ENCODE assay signal across 23 mouse cellular contexts in the genomic region with DNA sequence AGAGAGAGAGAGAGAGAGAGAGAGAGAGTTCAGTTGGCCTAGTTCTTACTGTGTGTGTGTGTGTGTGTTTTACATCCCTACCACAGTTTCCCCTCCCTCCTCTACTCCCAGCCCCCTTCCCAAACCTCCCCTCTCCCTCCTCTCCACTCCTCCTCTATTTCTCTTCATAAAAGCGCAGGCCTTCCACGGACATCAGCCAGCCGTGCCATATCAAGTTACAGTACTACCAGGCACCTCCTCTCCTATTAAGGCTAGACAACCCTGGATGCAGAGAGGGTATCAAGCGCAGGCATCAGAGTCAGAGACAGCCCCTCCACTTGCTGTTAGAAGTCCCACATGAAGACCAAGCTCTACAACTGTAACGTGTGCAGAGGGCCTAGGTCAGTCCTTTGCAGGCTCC. TPM values are rescaled to one million over a fixed set of nuclear protein-coding genes. Genes with fewer than 3 reads are reported as not detected.
DNase-seq lines count a peak whose midpoint lies in the region; ATAC-seq and TF ChIP-seq lines count a peak whose summit lies in the region.
"Had no signal": no experiment of that assay in that cellular context is flagged by ENCODE, and none has a peak within 500 bp of the region (broad histone marks: within the 10 kb centered on the region; RNA-seq: fewer than 3 reads in every experiment).

No protein-coding gene starts in this region.

- no peak for TF ChIP-seq POLR2A in thymus, adult 2 months (IDR thresholded peaks at IDR 0.05; ENCODE audit: control insufficient read depth, extremely low read depth, insufficient read depth, low read length, poor library complexity)

- no peaks in the 10 kb centered on the region for H3K36me3 ChIP-seq in kidney, embryonic 15.5 days
- H3K36me3 ChIP-seq in thymus, adult 2 months (ENCODE audit: control insufficient read depth, insufficient read depth, low read length), result no peaks in the 10 kb centered on the region
- H3K36me3 ChIP-seq: embryonic facial prominence, embryonic 10.5 days; embryonic facial prominence, embryonic 12.5 days; forebrain, embryonic 15.5 days; G1E had no signal

- DNase-seq in heart, adult 11 months, result peak; percentile 21
- no peak for DNase-seq in heart, postnatal 14 days
- no peak for DNase-seq in kidney, postnatal 10 days
- no peak for DNase-seq in thymus, adult 2 months
- DNase-seq in thymus, postnatal 25 days, result no peak
- DNase-seq: adrenal gland, adult 8-10 months; adrenal gland, postnatal 14 days; adrenal gland, postnatal 36 days; B cell, adult 2 months; cerebellum, adult 11-12 months; cerebellum, adult 2 months; cerebellum, adult 9-10 months; cerebellum, postnatal 10 days; cerebellum, postnatal 25 days had no signal

- no peak overlapping the region for H3K4me2 ChIP-seq in kidney, embryonic 15.5 days
- H3K4me2 ChIP-seq: embryonic facial prominence, embryonic 12.5 days; forebrain, embryonic 13.5 days; forebrain, embryonic 15.5 days had no signal

- H3K4me3 ChIP-seq in kidney, embryonic 15.5 days (replicated peaks), result no peak overlapping the region
- H3K4me3 ChIP-seq in thymus, adult 2 months (ENCODE audit: control insufficient read depth, insufficient read depth, low read length), result no peak overlapping the region
- H3K4me3 ChIP-seq: embryonic facial prominence, embryonic 10.5 days; embryonic facial prominence, embryonic 12.5 days; forebrain, embryonic 13.5 days; forebrain, embryonic 15.5 days had no signal

- 21% methylated on average over 5 of the region's 5 CpGs for WGBS in kidney, embryonic 15.5 days
- WGBS in thymus, adult 2 months, result 72% methylated on average over 5 of the region's 5 CpGs

- H3K4me1 ChIP-seq in kidney, embryonic 15.5 days, result peaks cover 2% of the 10 kb centered on the region
- peaks cover 34% of the 10 kb centered on the region for H3K4me1 ChIP-seq in thymus, adult 2 months (replicated peaks; ENCODE audit: control insufficient read depth, insufficient read depth, low read length)
- H3K4me1 ChIP-seq: embryonic facial prominence, embryonic 12.5 days; forebrain, embryonic 13.5 days; forebrain, embryonic 15.5 days had no signal

- intact Hi-C loops in heart, postnatal 14 days (cut with DNase I), result loop anchor here (5.0 kb wide), 3 partner anchors 567 to 1162 kb away; no protein-coding TSS in a partner anchor

- H3K27me3 ChIP-seq in kidney, embryonic 15.5 days, result no peaks in the 10 kb centered on the region
- H3K27me3 ChIP-seq in thymus, adult 2 months (ENCODE audit: control insufficient read depth, insufficient read depth, low read length), result no peaks in the 10 kb centered on the region
- H3K27me3 ChIP-seq: embryonic facial prominence, embryonic 12.5 days had no signal

- H3K27ac ChIP-seq in kidney, embryonic 15.5 days, result no peak overlapping the region
- peak overlapping the region; percentile 67 for H3K27ac ChIP-seq in thymus, adult 2 months (ENCODE audit: control insufficient read depth, insufficient read depth, low read length)
- H3K27ac ChIP-seq: embryonic facial prominence, embryonic 10.5 days; embryonic facial prominence, embryonic 12.5 days; forebrain, embryonic 13.5 days; forebrain, embryonic 15.5 days had no signal

- H3K9ac ChIP-seq in kidney, embryonic 15.5 days, result no peak overlapping the region
- H3K9ac ChIP-seq: embryonic facial prominence, embryonic 12.5 days; forebrain, embryonic 13.5 days; forebrain, embryonic 15.5 days had no signal

- TF ChIP-seq CTCF in thymus, adult 2 months (IDR thresholded peaks at IDR 0.05; ENCODE audit: borderline replicate concordance, control insufficient read depth, extremely low read depth, insufficient read depth, low read length, poor library complexity), result no peak

- ATAC-seq in kidney, embryonic 15.5 days (replicated peaks; ENCODE audit: low FRiP score), result peak; percentile 60
- ATAC-seq: activated CD4-positive, CD25-positive, alpha-beta regulatory T cell, adult 4 months; CD4-positive, CD25-positive, alpha-beta regulatory T cell, adult 4 months; forebrain, embryonic 13.5 days; forebrain, embryonic 15.5 days; Patski had no signal

- H3K9me3 ChIP-seq in kidney, embryonic 15.5 days (replicated peaks), result no peaks in the 10 kb centered on the region
- H3K9me3 ChIP-seq: embryonic facial prominence, embryonic 10.5 days; embryonic facial prominence, embryonic 12.5 days; forebrain, embryonic 13.5 days; forebrain, embryonic 15.5 days; G1E had no signal

RNA-seq across cellular contexts. Expression of gene Spdl1, which starts 6.8 kb away (rescaled TPM):
- 1 to 10 TPM; 1.1 to 1.7 TPM for total RNA-seq in heart, postnatal 14 days (2021)
- 21.2 and 25.0 TPM in 2 replicates for polyA plus RNA-seq in kidney, embryonic 15.5 days (2015; fragmentation: Nextera tagmentation; extraction: Ambion mirVana)
- 7.6 and 9.1 TPM in 2 replicates for polyA plus RNA-seq in thymus, adult 2 months (2012; rRNA removed)

RNA-seq across cellular contexts. Expression of gene Dock2, which starts 56.6 kb away (rescaled TPM):
- total RNA-seq in heart, postnatal 14 days (2021), result 1 to 10 TPM; 3.0 to 5.8 TPM
- polyA plus RNA-seq in kidney, embryonic 15.5 days (2015; fragmentation: Nextera tagmentation; extraction: Ambion mirVana), result 1.0 and 1.1 TPM in 2 replicates
- polyA plus RNA-seq in thymus, adult 2 months (2012; rRNA removed), result 48.9 and 50.5 TPM in 2 replicates
- polyA plus RNA-seq: Patski had no signal

Comparison
In these comparisons a context has a peak if more than half of its experiments do, and no peak if none do; other contexts are left out.
1. RNA of gene Dock2, which starts 56.6 kb away (polyA plus RNA-seq): 48.9 to 50.5 TPM in thymus, adult 2 months; 1.0 to 1.1 TPM in kidney, embryonic 15.5 days; every median in the first group is over 10 times any median in the second.